Mouse (Mus musculus) liver, adult 2 months (tissue): ENCODE measurements around the gene Ctnnb1.

ENCODE experiments used
- CTCF ChIP-seq: fragments of 200-500 bp; IDR thresholded peaks from 2 replicates; pipeline ENCODE4 v1.5.1; 2011; ENCODE audit warnings: low read depth, low read length, control low read depth
- POLR2A ChIP-seq: fragments of 200-500 bp; IDR thresholded peaks from 2 replicates; pipeline ENCODE4 v1.6.1; 2011; ENCODE audit warnings: low read length, control low read depth; ENCODE audit not compliant: insufficient read depth; ENCODE audit errors: extremely low read depth

GRCm38 (mm10) chr9:120881839-120882238 lies 47.2 kb upstream of the Ctnnb1 start:
- no peak for TF ChIP-seq CTCF
- TF ChIP-seq POLR2A = no peak
